ENCODE assay signal across 15 mouse cellular contexts in the genomic region with DNA sequence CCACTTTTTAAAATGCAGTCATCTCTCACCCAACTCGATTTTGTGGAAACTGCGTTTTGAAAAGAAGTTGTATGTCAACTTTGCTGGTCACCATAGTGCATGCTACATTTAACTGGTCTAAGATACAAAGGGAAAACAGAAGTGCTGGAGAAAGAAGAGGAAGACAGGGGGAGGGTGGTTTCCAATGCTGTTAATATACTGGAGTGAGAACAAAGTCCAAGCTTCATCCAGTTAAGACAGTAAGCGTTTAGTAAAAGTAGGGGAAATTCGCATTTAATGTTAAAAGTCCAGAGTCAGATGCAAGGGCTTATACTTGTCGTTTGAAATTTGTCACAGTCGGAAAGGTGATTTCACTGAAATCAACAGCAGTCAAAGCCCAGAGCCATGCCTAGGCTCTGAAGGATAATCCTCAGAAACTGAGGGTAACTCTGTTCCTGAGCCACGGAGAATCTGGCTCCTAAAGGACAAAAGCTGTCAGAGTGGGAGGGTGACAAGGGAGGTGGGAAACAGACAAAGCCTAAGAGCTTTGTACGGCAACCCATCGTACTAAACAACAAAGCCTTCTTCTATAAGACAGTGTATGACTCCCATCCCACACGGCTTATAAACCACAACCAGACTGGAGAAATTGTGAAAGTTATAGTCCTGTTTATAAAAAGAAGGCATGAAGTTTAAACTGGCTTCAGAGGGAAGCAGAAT. TPM values are rescaled to one million over a fixed set of nuclear protein-coding genes. Genes with fewer than 3 reads are reported as not detected.
DNase-seq lines count a peak whose midpoint lies in the region; ATAC-seq and TF ChIP-seq lines count a peak whose summit lies in the region.
"Had no signal": no experiment of that assay in that cellular context is flagged by ENCODE, and none has a peak within 500 bp of the region (broad histone marks: within the 10 kb centered on the region; RNA-seq: fewer than 3 reads in every experiment).

No protein-coding gene starts in this region.

- WGBS in heart, embryonic 15.5 days = 66% methylated on average over 10 of the region's 10 CpGs

- DNase-seq in heart, adult 18-20 months = no peak
- no peak for DNase-seq in left cerebral cortex, adult 2 months (ENCODE audit: extremely low spot score in 1 of 2, low spot score in 2 of 2)
- DNase-seq in left cerebral cortex, adult 11 months (ENCODE audit: low spot score) = no peak
- no peak for DNase-seq in yolk sac, embryonic 10.5 days (ENCODE audit: low spot score)
- DNase-seq: cerebellum, adult 8-10 months; gastrocnemius, postnatal 14 days; kidney, postnatal 4 days; lung, embryonic 14.5 days; right cerebral cortex, postnatal 25 days had no signal

- no peak for TF ChIP-seq POLR2A in bone marrow macrophage, adult 2 months (IDR thresholded peaks at IDR 0.05; ENCODE audit: borderline replicate concordance, low read depth, low read length)

- H3K4me3 ChIP-seq in heart, embryonic 15.5 days = no peak overlapping the region
- H3K4me3 ChIP-seq in left cerebral cortex, adult 2 months = no peak overlapping the region
- H3K4me3 ChIP-seq in bone marrow macrophage, adult 2 months (ENCODE audit: insufficient read depth, low read length) = no peak overlapping the region
- H3K4me3 ChIP-seq in brown adipose tissue, adult 24 weeks (ENCODE audit: insufficient read depth, low read depth, low read length) = no peak overlapping the region
- H3K4me3 ChIP-seq: hindbrain, embryonic 15.5 days; limb, embryonic 12.5 days had no signal

- intact Hi-C loops in left cerebral cortex, adult 2 months (cut with DNase I) = loop anchor here (2.0 kb wide), 1 partner anchor 22 kb away; the partner anchor contains the start of gene Cltc

- no peak for ATAC-seq in heart, embryonic 15.5 days (replicated peaks; ENCODE audit: insufficient number of reproducible peaks, insufficient read depth, low FRiP score, low read depth)
- ATAC-seq: forebrain, embryonic 16.5 days had no signal

- peaks cover 22% of the 10 kb centered on the region; the same call in 1 of the 2 replicates for H3K4me1 ChIP-seq in heart, embryonic 15.5 days (replicated peaks)
- H3K4me1 ChIP-seq in bone marrow macrophage, adult 2 months (ENCODE audit: control insufficient read depth, insufficient read depth, low read length) = peaks cover 47% of the 10 kb centered on the region
- H3K4me1 ChIP-seq in brown adipose tissue, adult 24 weeks (ENCODE audit: control insufficient read depth, insufficient read depth, insufficient read length, low read length) = peaks cover 2% of the 10 kb centered on the region; the same call in 1 of the 2 replicates
- H3K4me1 ChIP-seq: hindbrain, embryonic 15.5 days; limb, embryonic 12.5 days had no signal

- no peaks in the 10 kb centered on the region for H3K27me3 ChIP-seq in heart, embryonic 15.5 days
- H3K27me3 ChIP-seq: hindbrain, embryonic 15.5 days; limb, embryonic 12.5 days had no signal

- peaks cover 11% of the 10 kb centered on the region; the same call in 1 of the 2 replicates for H3K36me3 ChIP-seq in heart, embryonic 15.5 days

- H3K9ac ChIP-seq in heart, embryonic 15.5 days = peak overlapping the region; percentile 28; the same call in 1 of the 2 replicates
- H3K9ac ChIP-seq: hindbrain, embryonic 15.5 days; limb, embryonic 12.5 days; lung, embryonic 14.5 days had no signal

- no peak for TF ChIP-seq CTCF in left cerebral cortex, adult 2 months (IDR thresholded peaks at IDR 0.05)
- TF ChIP-seq CTCF in bone marrow macrophage, adult 2 months (IDR thresholded peaks at IDR 0.05; ENCODE audit: low read depth, low read length) = no peak

- no peaks in the 10 kb centered on the region for H3K9me3 ChIP-seq in heart, embryonic 15.5 days (replicated peaks)
- H3K9me3 ChIP-seq: hindbrain, embryonic 15.5 days; limb, embryonic 12.5 days had no signal

- peak overlapping the region; percentile 61 for H3K27ac ChIP-seq in heart, embryonic 15.5 days
- peak overlapping the region; percentile 54 for H3K27ac ChIP-seq in left cerebral cortex, adult 2 months
- peak overlapping the region; percentile 68 for H3K27ac ChIP-seq in bone marrow macrophage, adult 2 months (ENCODE audit: insufficient read depth, low read depth, low read length)
- 0 out of 2 replicates have a peak overlapping the region, but pooled peaks have one; percentile 37 for H3K27ac ChIP-seq in brown adipose tissue, adult 24 weeks (replicated peaks; ENCODE audit: low read depth, low read length)
- H3K27ac ChIP-seq: hindbrain, embryonic 15.5 days; limb, embryonic 12.5 days had no signal

- H3K4me2 ChIP-seq in heart, embryonic 15.5 days = no peak overlapping the region
- H3K4me2 ChIP-seq: hindbrain, embryonic 15.5 days; limb, embryonic 12.5 days; lung, embryonic 14.5 days had no signal

RNA-seq across cellular contexts. Expression of gene Cltc, which starts 23.0 kb away (rescaled TPM):
- polyA plus RNA-seq in heart, embryonic 15.5 days (2015; fragmentation: Nextera tagmentation; extraction: Ambion mirVana) = 103 and 118 TPM in 2 replicates
- total RNA-seq in heart, adult 18-20 months (2021) = 100 to 1,000 TPM; 138 to 157 TPM
- 100 to 1,000 TPM; 508 to 527 TPM for total RNA-seq in left cerebral cortex, adult 2 months (2021)
- polyA plus RNA-seq in bone marrow macrophage, adult 2 months (2012; ENCODE audit: insufficient read depth, insufficient read length, missing spikeins) = 356 and 389 TPM in 2 replicates
- polyA plus RNA-seq in brown adipose tissue, adult 24 weeks (2012; ENCODE audit: insufficient read depth, insufficient read length, missing spikeins) = 106 and 155 TPM in 2 replicates

RNA-seq across cellular contexts. Expression of gene Ptrh2, which starts 50.6 kb away (rescaled TPM):
- 16.1 and 18.1 TPM in 2 replicates for polyA plus RNA-seq in heart, embryonic 15.5 days (2015; fragmentation: Nextera tagmentation; extraction: Ambion mirVana)
- total RNA-seq in heart, adult 18-20 months (2021) = 1 to 10 TPM; 6.8 to 7.0 TPM
- 1 to 10 TPM; 7.2 to 7.9 TPM for total RNA-seq in left cerebral cortex, adult 2 months (2021)
- 7.2 and 8.3 TPM in 2 replicates for polyA plus RNA-seq in bone marrow macrophage, adult 2 months (2012; ENCODE audit: insufficient read depth, insufficient read length, missing spikeins)
- 11.9 and 15.9 TPM in 2 replicates for polyA plus RNA-seq in brown adipose tissue, adult 24 weeks (2012; ENCODE audit: insufficient read depth, insufficient read length, missing spikeins)

RNA-seq across cellular contexts. Expression of gene Vmp1, which starts 50.8 kb away (rescaled TPM):
- 74.3 and 82.1 TPM in 2 replicates for polyA plus RNA-seq in heart, embryonic 15.5 days (2015; fragmentation: Nextera tagmentation; extraction: Ambion mirVana)
- total RNA-seq in heart, adult 18-20 months (2021) = 10 to 100 TPM; 63.1 to 72.5 TPM
- total RNA-seq in left cerebral cortex, adult 2 months (2021) = 100 to 1,000 TPM; 144 to 167 TPM
- polyA plus RNA-seq in bone marrow macrophage, adult 2 months (2012; ENCODE audit: insufficient read depth, insufficient read length, missing spikeins) = 178 and 230 TPM in 2 replicates
- polyA plus RNA-seq in brown adipose tissue, adult 24 weeks (2012; ENCODE audit: insufficient read depth, insufficient read length, missing spikeins) = 62.6 and 85.5 TPM in 2 replicates
